Mouse (Mus musculus): ENCODE data around the gene Rhoc.

DNA sequence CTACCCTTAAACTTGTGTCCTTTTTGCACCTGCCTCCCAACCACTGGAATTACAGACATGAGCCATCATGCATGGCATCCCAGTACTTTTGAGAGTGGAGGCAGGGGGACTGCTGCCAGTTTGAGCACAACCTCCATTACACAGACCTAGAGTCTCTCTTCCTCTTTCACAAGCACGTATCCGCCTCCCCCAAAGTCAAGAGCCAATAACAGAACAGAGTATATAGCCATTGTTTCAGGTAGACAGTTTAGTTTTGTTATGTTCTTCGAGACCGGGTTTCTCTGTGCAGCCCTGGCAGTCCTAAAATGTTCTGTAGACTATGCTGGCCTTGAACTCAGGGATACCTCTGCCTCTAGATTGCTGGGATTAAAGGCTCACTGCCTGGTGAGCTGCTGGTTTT is 24.1 kb downstream of the Rhoc start:
- TF ChIP-seq CTCF (IDR thresholded peaks at IDR 0.05; ENCODE audit: low read depth) (no peak), EP300 (optimal IDR thresholded peaks at IDR 0.05) (no peak)
